Mouse (Mus musculus) C2C12 (cell line): ENCODE measurements around the gene Trmt1.
A peak's percentile ranks its signal among the peaks of the same experiment; 100 is the strongest.

Source experiments
- CEBPB ChIP-seq: IDR thresholded peaks from one replicate; pipeline ENCODE4 v1.6.1; 2011; ENCODE audit warnings: low read depth, mild to moderate bottlenecking, control low read depth, moderate library complexity
- CTCF ChIP-seq: IDR thresholded peaks from one replicate; pipeline ENCODE4 v1.5.1; 2011; ENCODE audit not compliant: control insufficient read depth, insufficient read depth, insufficient read length
- FOSL1 ChIP-seq: IDR thresholded peaks from one replicate; pipeline ENCODE4 v1.8.0; 2011; ENCODE audit warnings: mild to moderate bottlenecking, low read length; ENCODE audit not compliant: poor library complexity, insufficient read depth, severe bottlenecking
- MAX ChIP-seq: IDR thresholded peaks from one replicate; pipeline ENCODE4 v1.6.1; 2011; ENCODE audit warnings: mild to moderate bottlenecking, control low read depth

DNA sequence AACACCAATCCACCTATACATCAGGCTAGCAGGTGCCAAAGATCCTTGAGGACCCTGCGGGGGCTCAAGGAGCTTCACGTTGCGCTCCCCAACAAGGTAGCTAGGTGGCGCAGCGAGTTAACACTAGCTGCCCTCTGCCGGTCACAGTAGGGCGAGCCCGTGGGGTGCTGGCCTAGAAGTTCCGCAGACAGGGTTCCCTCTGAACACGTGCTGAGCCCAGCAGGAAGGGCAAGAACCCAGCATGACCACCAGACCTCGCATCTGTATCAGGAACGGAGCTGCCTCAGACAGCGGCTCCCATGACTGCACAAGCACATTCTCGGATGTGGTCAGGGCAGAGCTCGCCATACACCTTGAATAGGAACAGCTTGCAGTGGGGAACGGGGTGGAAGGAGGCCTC lies 51.5 kb downstream of the Trmt1 start:
- TF ChIP-seq CTCF: peak; percentile 99
- TF ChIP-seq MAX: peak; percentile 91
- TF ChIP-seq CEBPB: no peak
- TF ChIP-seq FOSL1: no peak
